Comparison of ENCODE assay signal across 13 mouse cellular contexts in the genomic region with DNA sequence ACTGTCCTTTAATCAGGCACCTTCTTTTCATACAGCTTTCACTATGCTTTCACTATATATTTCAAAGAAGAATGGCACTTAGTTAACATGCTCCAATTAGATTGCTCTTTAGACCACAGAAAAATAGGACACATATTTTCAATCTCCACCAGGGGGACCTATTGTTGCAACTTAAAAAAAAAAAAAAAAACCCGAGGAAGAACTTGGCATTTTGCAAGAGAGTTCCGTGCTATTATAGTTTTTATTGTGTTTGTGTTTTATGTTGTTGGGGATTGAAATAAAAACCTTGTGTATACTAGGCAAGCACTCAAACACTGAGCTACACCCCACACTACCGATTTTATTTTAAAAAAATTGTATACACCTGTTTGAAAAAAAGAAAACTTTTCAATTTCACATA. TPM values are rescaled to one million over a fixed set of nuclear protein-coding genes. Genes with fewer than 3 reads are reported as not detected.
DNase-seq lines count a peak whose midpoint lies in the region; ATAC-seq and TF ChIP-seq lines count a peak whose summit lies in the region.
"Had no signal": no experiment of that assay in that cellular context is flagged by ENCODE, and none has a peak within 500 bp of the region (broad histone marks: within the 10 kb centered on the region; RNA-seq: fewer than 3 reads in every experiment).

No protein-coding gene starts in this region.

- peak; percentile 24 for DNase-seq in embryonic facial prominence, embryonic 11.5 days (ENCODE audit: low spot score)
- no peak for DNase-seq in embryonic facial prominence, embryonic 10.5 days (ENCODE audit: low spot score)
- DNase-seq in liver, embryonic 14.5 days (ENCODE audit: low read depth in 3 of 3, low spot score in 3 of 3), result peak in 1 of 3 experiments; percentile 16
- DNase-seq in liver, embryonic 11.5 days (ENCODE audit: low spot score), result no peak
- DNase-seq in MN1 (ENCODE audit: low spot score), result peak; percentile 35
- DNase-seq in adrenal gland, postnatal 25 days, result no peak
- DNase-seq: gastrocnemius, postnatal 10 days; kidney, adult 11 months; left cerebral cortex, postnatal 4 days had no signal

- peak; percentile 14; the same call in 1 of the 2 replicates for TF ChIP-seq CTCF in liver, embryonic 14.5 days (IDR thresholded peaks at IDR 0.05; ENCODE audit: low read depth)

- no peak overlapping the region for H3K4me2 ChIP-seq in embryonic facial prominence, embryonic 11.5 days (ENCODE audit: low read depth, low read length)
- H3K4me2 ChIP-seq in liver, embryonic 14.5 days (ENCODE audit: low read depth), result no peak overlapping the region
- no peak overlapping the region for H3K4me2 ChIP-seq in liver, embryonic 11.5 days
- no peak overlapping the region for H3K4me2 ChIP-seq in intestine, embryonic 16.5 days (ENCODE audit: low read depth, low read length)
- H3K4me2 ChIP-seq: embryonic facial prominence, embryonic 15.5 days; midbrain, embryonic 12.5 days had no signal

- H3K9me3 ChIP-seq in embryonic facial prominence, embryonic 11.5 days (replicated peaks; ENCODE audit: control insufficient read depth, low read length), result no peaks in the 10 kb centered on the region
- H3K9me3 ChIP-seq in embryonic facial prominence, embryonic 10.5 days, result no peaks in the 10 kb centered on the region
- H3K9me3 ChIP-seq in liver, embryonic 14.5 days (ENCODE audit: control insufficient read depth, low read length), result no peaks in the 10 kb centered on the region
- H3K9me3 ChIP-seq in liver, embryonic 11.5 days (ENCODE audit: control insufficient read depth, low read length), result no peaks in the 10 kb centered on the region
- no peaks in the 10 kb centered on the region for H3K9me3 ChIP-seq in intestine, embryonic 16.5 days (ENCODE audit: control insufficient read depth, low read length)
- H3K9me3 ChIP-seq: embryonic facial prominence, embryonic 15.5 days; midbrain, embryonic 12.5 days had no signal

- no peaks in the 10 kb centered on the region for H3K36me3 ChIP-seq in embryonic facial prominence, embryonic 11.5 days (replicated peaks; ENCODE audit: control insufficient read depth, insufficient read depth, low read depth, low read length)
- peaks cover 3% of the 10 kb centered on the region for H3K36me3 ChIP-seq in embryonic facial prominence, embryonic 10.5 days (replicated peaks)
- no peaks in the 10 kb centered on the region for H3K36me3 ChIP-seq in liver, embryonic 14.5 days (replicated peaks; ENCODE audit: control insufficient read depth, insufficient read depth, low read depth)
- no peaks in the 10 kb centered on the region for H3K36me3 ChIP-seq in liver, embryonic 11.5 days (ENCODE audit: control insufficient read depth, insufficient read depth, low read length)
- H3K36me3 ChIP-seq in intestine, embryonic 16.5 days (ENCODE audit: control insufficient read depth, insufficient read depth, low read length), result no peaks in the 10 kb centered on the region; the same call in 1 of the 2 replicates
- H3K36me3 ChIP-seq: embryonic facial prominence, embryonic 15.5 days; midbrain, embryonic 12.5 days had no signal

- WGBS in embryonic facial prominence, embryonic 11.5 days, result 59% methylated on average over 3 of the region's 3 CpGs
- WGBS in embryonic facial prominence, embryonic 10.5 days, result 53% methylated on average over 3 of the region's 3 CpGs
- WGBS in liver, embryonic 14.5 days (ENCODE audit: insufficient replicate concordance), result 33% methylated on average over 3 of the region's 3 CpGs
- 42% methylated on average over 3 of the region's 3 CpGs for WGBS in liver, embryonic 11.5 days
- WGBS in intestine, embryonic 16.5 days, result 35% methylated on average over 3 of the region's 3 CpGs

- H3K4me1 ChIP-seq in embryonic facial prominence, embryonic 11.5 days (ENCODE audit: control insufficient read depth, insufficient read depth, low read length), result no peaks in the 10 kb centered on the region
- H3K4me1 ChIP-seq in embryonic facial prominence, embryonic 10.5 days, result no peaks in the 10 kb centered on the region
- H3K4me1 ChIP-seq in liver, embryonic 14.5 days (replicated peaks; ENCODE audit: control insufficient read depth in 2 of 2, insufficient read depth in 2 of 2, low read length in 1 of 2), result no peaks in the 10 kb centered on the region
- H3K4me1 ChIP-seq in liver, embryonic 11.5 days (replicated peaks; ENCODE audit: control insufficient read depth, insufficient read depth, low read length), result no peaks in the 10 kb centered on the region
- no peaks in the 10 kb centered on the region for H3K4me1 ChIP-seq in intestine, embryonic 16.5 days (ENCODE audit: control insufficient read depth, insufficient read depth, low read length)
- H3K4me1 ChIP-seq: embryonic facial prominence, embryonic 15.5 days; midbrain, embryonic 12.5 days had no signal

- H3K27ac ChIP-seq in embryonic facial prominence, embryonic 11.5 days (replicated peaks; ENCODE audit: low read depth, low read length), result no peak overlapping the region
- H3K27ac ChIP-seq in embryonic facial prominence, embryonic 10.5 days (replicated peaks), result no peak overlapping the region
- H3K27ac ChIP-seq in liver, embryonic 14.5 days, result no peak overlapping the region
- no peak overlapping the region for H3K27ac ChIP-seq in liver, embryonic 11.5 days (ENCODE audit: low read depth, low read length)
- H3K27ac ChIP-seq in intestine, embryonic 16.5 days (ENCODE audit: low read length), result no peak overlapping the region
- H3K27ac ChIP-seq: embryonic facial prominence, embryonic 15.5 days; midbrain, embryonic 12.5 days had no signal

- no peak overlapping the region for H3K9ac ChIP-seq in embryonic facial prominence, embryonic 11.5 days (replicated peaks; ENCODE audit: low read length)
- no peak overlapping the region for H3K9ac ChIP-seq in liver, embryonic 14.5 days (replicated peaks)
- H3K9ac ChIP-seq in liver, embryonic 11.5 days (ENCODE audit: low read depth, low read length), result no peak overlapping the region
- no peak overlapping the region for H3K9ac ChIP-seq in intestine, embryonic 16.5 days (ENCODE audit: low read depth, low read length)
- H3K9ac ChIP-seq: embryonic facial prominence, embryonic 15.5 days; midbrain, embryonic 12.5 days had no signal

- H3K4me3 ChIP-seq in embryonic facial prominence, embryonic 11.5 days (ENCODE audit: low read depth, low read length), result no peak overlapping the region
- H3K4me3 ChIP-seq in embryonic facial prominence, embryonic 10.5 days, result no peak overlapping the region
- H3K4me3 ChIP-seq in liver, embryonic 14.5 days (ENCODE audit: insufficient read depth in 1 of 2, low read depth in 2 of 2, low read length in 2 of 2), result no peak overlapping the region
- H3K4me3 ChIP-seq in liver, embryonic 11.5 days (ENCODE audit: low read depth, low read length), result no peak overlapping the region
- H3K4me3 ChIP-seq in intestine, embryonic 16.5 days (ENCODE audit: low read length), result no peak overlapping the region
- H3K4me3 ChIP-seq: embryonic facial prominence, embryonic 15.5 days; midbrain, embryonic 12.5 days had no signal

- no peak for TF ChIP-seq EP300 in liver, embryonic 14.5 days (IDR thresholded peaks at IDR 0.05; ENCODE audit: low read depth)

- H3K27me3 ChIP-seq in embryonic facial prominence, embryonic 11.5 days (ENCODE audit: control insufficient read depth, insufficient read depth, low read length), result no peaks in the 10 kb centered on the region
- H3K27me3 ChIP-seq in embryonic facial prominence, embryonic 10.5 days (replicated peaks; ENCODE audit: low read depth, poor library complexity, severe bottlenecking), result no peaks in the 10 kb centered on the region
- no peaks in the 10 kb centered on the region for H3K27me3 ChIP-seq in liver, embryonic 14.5 days (ENCODE audit: control insufficient read depth, insufficient read depth, low read length)
- H3K27me3 ChIP-seq in liver, embryonic 11.5 days (replicated peaks; ENCODE audit: control insufficient read depth, insufficient read depth, low read length), result no peaks in the 10 kb centered on the region
- no peaks in the 10 kb centered on the region for H3K27me3 ChIP-seq in intestine, embryonic 16.5 days (replicated peaks; ENCODE audit: control insufficient read depth, insufficient read depth, low read length)
- H3K27me3 ChIP-seq: embryonic facial prominence, embryonic 15.5 days; midbrain, embryonic 12.5 days had no signal

- no peak for ATAC-seq in embryonic facial prominence, embryonic 11.5 days (replicated peaks; ENCODE audit: insufficient number of reproducible peaks, low FRiP score, low TSS enrichment, low read depth)
- no peak for ATAC-seq in liver, embryonic 14.5 days (ENCODE audit: insufficient read depth)
- ATAC-seq in liver, embryonic 11.5 days (replicated peaks; ENCODE audit: low FRiP score), result no peak
- ATAC-seq in megakaryocyte, adult 5-6 weeks (ENCODE audit: poor library complexity, severe bottlenecking), result peak; percentile 69
- no peak for ATAC-seq in intestine, embryonic 16.5 days

RNA-seq across cellular contexts. Expression of gene Cetn3, which starts 18.2 kb away (rescaled TPM):
- 293 and 318 TPM in 2 replicates for polyA plus RNA-seq in embryonic facial prominence, embryonic 11.5 days (2014; fragmentation: Nextera tagmentation; extraction: Ambion mirVana)
- 206 and 249 TPM in 2 replicates for polyA plus RNA-seq in embryonic facial prominence, embryonic 10.5 days (2016; fragmentation: Nextera tagmentation; extraction: Ambion mirVana)
- 24.2 and 64.1 TPM in 2 replicates for polyA plus RNA-seq in liver, embryonic 14.5 days (2012; rRNA removed)
- polyA plus RNA-seq in liver, embryonic 14.5 days (2014; fragmentation: Nextera tagmentation; extraction: Ambion mirVana), result 142 and 146 TPM in 2 replicates
- 247 and 270 TPM in 2 replicates for polyA plus RNA-seq in liver, embryonic 11.5 days (2014; fragmentation: Nextera tagmentation; extraction: Ambion mirVana)
- 138 and 147 TPM in 2 replicates for total RNA-seq in megakaryocyte, adult 5-6 weeks (2015)
- total RNA-seq in megakaryocyte, adult 5-6 weeks (2017), result 245 and 248 TPM in 2 replicates
- 124 and 137 TPM in 2 replicates for total RNA-seq in adrenal gland, postnatal 25 days (2021)
- polyA plus RNA-seq in intestine, embryonic 16.5 days (2015; fragmentation: Nextera tagmentation; extraction: Ambion mirVana), result 142 and 164 TPM in 2 replicates

Comparison
In these comparisons a context has a peak if more than half of its experiments do, and no peak if none do; other contexts are left out.
1. DNase-seq: peak in embryonic facial prominence, embryonic 11.5 days (single experiment) and MN1 (single experiment); none in embryonic facial prominence, embryonic 10.5 days (single experiment), liver, embryonic 11.5 days (single experiment) and adrenal gland, postnatal 25 days (single experiment).